Mouse (Mus musculus): ENCODE measurements at regions not wholly inside any gene's neighbourhood (a gene's known extent, or its start where the extent isn't known, plus 50 kb on each side); places are given as distances from the start of the nearest gene placed in this dataset.

GRCm38 (mm10) chr4:55662041-55662440, 129.8 kb upstream of the Klf4 start:
- Histone ChIP-seq H3K4me3 (ENCODE audit: low read length) (no peak overlapping the region), H3K9me3 (ENCODE audit: low read length) (no peaks in the 10 kb centered on the region), H3K4me2 (ENCODE audit: low read depth, low read length) (no peak overlapping the region), H3K27me3 (ENCODE audit: insufficient read depth, low read length) (no peaks in the 10 kb centered on the region), H3K9ac (replicated peaks; ENCODE audit: low read length) (no peak overlapping the region), H3K27ac (no peak overlapping the region), H3K4me1 (ENCODE audit: insufficient read depth, low read length) (no peaks in the 10 kb centered on the region), H3K36me3 (ENCODE audit: insufficient read depth, low read length) (no peaks in the 10 kb centered on the region)
- DNase-seq (ENCODE audit: low spot score): no peak
- ATAC-seq: no peak
- TF ChIP-seq CTCF (IDR thresholded peaks at IDR 0.05; ENCODE audit: low read depth): no peak
- WGBS: 80% methylated on average over 5 of the region's 5 CpGs

GRCm38 (mm10) chr4:55658904-55659303, 126.6 kb upstream of the Klf4 start:
- Histone ChIP-seq H3K27ac (no peak overlapping the region), H3K4me2 (ENCODE audit: low read depth, low read length) (no peak overlapping the region), H3K27me3 (ENCODE audit: insufficient read depth, low read length) (no peaks in the 10 kb centered on the region), H3K4me1 (ENCODE audit: insufficient read depth, low read length) (no peaks in the 10 kb centered on the region), H3K9ac (replicated peaks; ENCODE audit: low read length) (no peak overlapping the region), H3K4me3 (ENCODE audit: low read length) (no peak overlapping the region), H3K9me3 (ENCODE audit: low read length) (no peaks in the 10 kb centered on the region), H3K36me3 (ENCODE audit: insufficient read depth, low read length) (no peaks in the 10 kb centered on the region)
- no peak for TF ChIP-seq CTCF (IDR thresholded peaks at IDR 0.05; ENCODE audit: low read depth)
- no peak for DNase-seq (ENCODE audit: low spot score)
- no peak for ATAC-seq
- 98% methylated on average over 6 of the region's 6 CpGs for WGBS

GRCm38 (mm10) chr4:55655329-55655728, 123.1 kb upstream of the Klf4 start:
- no peaks in the 10 kb centered on the region for H3K36me3 ChIP-seq (ENCODE audit: insufficient read depth, low read length)
- 91% methylated on average over 2 of the region's 2 CpGs for WGBS
- no peak overlapping the region for H3K4me2 ChIP-seq (ENCODE audit: low read depth, low read length)
- no peaks in the 10 kb centered on the region for H3K27me3 ChIP-seq (ENCODE audit: insufficient read depth, low read length)
- no peak overlapping the region for H3K27ac ChIP-seq
- peaks cover 7% of the 10 kb centered on the region; the same call in 1 of the 2 replicates for H3K4me1 ChIP-seq (ENCODE audit: insufficient read depth, low read length)
- H3K9ac ChIP-seq (replicated peaks; ENCODE audit: low read length): no peak overlapping the region
- no peaks in the 10 kb centered on the region for H3K9me3 ChIP-seq (ENCODE audit: low read length)
- H3K4me3 ChIP-seq (ENCODE audit: low read length): no peak overlapping the region
- no peak for ATAC-seq
- DNase-seq (ENCODE audit: low spot score): no peak
- no peak for TF ChIP-seq CTCF (IDR thresholded peaks at IDR 0.05; ENCODE audit: low read depth)

GRCm38 (mm10) chr4:55652628-55653027, 120.4 kb upstream of the Klf4 start:
- 78% methylated on average over 5 of the region's 5 CpGs for WGBS
- Histone ChIP-seq H3K9ac (replicated peaks; ENCODE audit: low read length) (no peak overlapping the region), H3K4me1 (ENCODE audit: insufficient read depth, low read length) (peaks cover 7% of the 10 kb centered on the region; the same call in 1 of the 2 replicates), H3K27me3 (ENCODE audit: insufficient read depth, low read length) (no peaks in the 10 kb centered on the region), H3K27ac (no peak overlapping the region), H3K36me3 (ENCODE audit: insufficient read depth, low read length) (no peaks in the 10 kb centered on the region), H3K9me3 (ENCODE audit: low read length) (no peaks in the 10 kb centered on the region), H3K4me3 (ENCODE audit: low read length) (no peak overlapping the region), H3K4me2 (ENCODE audit: low read depth, low read length) (peak overlapping the region; percentile 77; the same call in 1 of the 2 replicates)
- DNase-seq (ENCODE audit: low spot score) (no peak), ATAC-seq (no peak)
- no peak for TF ChIP-seq CTCF (IDR thresholded peaks at IDR 0.05; ENCODE audit: low read depth)

GRCm38 (mm10) chr4:55651811-55652410, 119.6 kb upstream of the Klf4 start:
- Histone ChIP-seq H3K4me3 (ENCODE audit: low read length) (peak overlapping the region; percentile 56), H3K9ac (replicated peaks; ENCODE audit: low read length) (peak overlapping the region; percentile 79), H3K27me3 (ENCODE audit: insufficient read depth, low read length) (no peaks in the 10 kb centered on the region), H3K36me3 (ENCODE audit: insufficient read depth, low read length) (no peaks in the 10 kb centered on the region), H3K4me1 (ENCODE audit: insufficient read depth, low read length) (peaks cover 7% of the 10 kb centered on the region; the same call in 1 of the 2 replicates), H3K9me3 (ENCODE audit: low read length) (no peaks in the 10 kb centered on the region), H3K27ac (peak overlapping the region; percentile 90), H3K4me2 (ENCODE audit: low read depth, low read length) (peak overlapping the region; percentile 77)
- TF ChIP-seq CTCF (IDR thresholded peaks at IDR 0.05; ENCODE audit: low read depth): peak; percentile 48
- WGBS: 16% methylated on average over 12 of the region's 12 CpGs
- ATAC-seq (peak; percentile 18; the same call in 1 of the 2 replicates), DNase-seq (ENCODE audit: low spot score) (peak; percentile 57)

- ATAC-seq: peak; percentile 96
- no peaks in the 10 kb centered on the region for H3K9me3 ChIP-seq (ENCODE audit: low read length)
- H3K36me3 ChIP-seq (ENCODE audit: insufficient read depth, low read length): no peaks in the 10 kb centered on the region
- peak; percentile 90 for DNase-seq (ENCODE audit: low spot score)
- under 1% methylated on average over 55 of the region's 56 CpGs for whole genome bisulfite sequencing
- H3K27me3 ChIP-seq (ENCODE audit: insufficient read depth, low read length): no peaks in the 10 kb centered on the region
- peak overlapping the region; percentile 56 for H3K4me3 ChIP-seq (ENCODE audit: low read length)
- peaks cover 7% of the 10 kb centered on the region; the same call in 1 of the 2 replicates for H3K4me1 ChIP-seq (ENCODE audit: insufficient read depth, low read length)
- H3K27ac ChIP-seq: peak overlapping the region; percentile 90
- peak overlapping the region; percentile 79 for H3K9ac ChIP-seq (replicated peaks; ENCODE audit: low read length)
- peak; percentile 61 for TF ChIP-seq CTCF (IDR thresholded peaks at IDR 0.05; ENCODE audit: low read depth)
- peak overlapping the region; percentile 77 for H3K4me2 ChIP-seq (ENCODE audit: low read depth, low read length)
Observed at GRCm38 (mm10) chr4:55651051-55651763, 118.9 kb upstream of the Klf4 start.

GRCm38 (mm10) chr4:55650186-55650585, 117.9 kb upstream of the Klf4 start:
- no peaks in the 10 kb centered on the region for H3K9me3 ChIP-seq (ENCODE audit: low read length)
- 0 out of 2 replicates have a peak overlapping the region, but pooled peaks have one; percentile 79 for H3K9ac ChIP-seq (replicated peaks; ENCODE audit: low read length)
- no peaks in the 10 kb centered on the region for H3K27me3 ChIP-seq (ENCODE audit: insufficient read depth, low read length)
- H3K27ac ChIP-seq: peak overlapping the region; percentile 90
- no peak overlapping the region for H3K4me2 ChIP-seq (ENCODE audit: low read depth, low read length)
- peaks cover 12% of the 10 kb centered on the region; the same call in 1 of the 2 replicates for H3K4me1 ChIP-seq (ENCODE audit: insufficient read depth, low read length)
- 51% methylated on average over 7 of the region's 7 CpGs for WGBS
- DNase-seq (ENCODE audit: low spot score): no peak
- ATAC-seq: no peak
- H3K4me3 ChIP-seq (ENCODE audit: low read length): no peak overlapping the region
- H3K36me3 ChIP-seq (ENCODE audit: insufficient read depth, low read length): no peaks in the 10 kb centered on the region
- TF ChIP-seq CTCF (IDR thresholded peaks at IDR 0.05; ENCODE audit: low read depth): no peak

Data from hindbrain, postnatal 0 days (tissue).